Mouse (Mus musculus) MEL (cell line): ENCODE measurements around the gene Tmem184a.

Source experiments
- CTCF ChIP-seq, 3 experiments: IDR thresholded peaks in 2 of 3; conservative IDR thresholded peaks in 1 of 3; 2 replicates each; pipeline ENCODE4 v1.5.1; 2011 to 2012; ENCODE audit warnings: low read length in 3 of 3, low read depth in 2 of 3, mild to moderate bottlenecking in 2 of 3, improper control_type of control experiment in 1 of 3, inconsistent platforms in 1 of 3, mixed read lengths in 1 of 3, moderate library complexity in 1 of 3; ENCODE audit not compliant: control insufficient read depth in 1 of 3, insufficient read depth in 1 of 3, poor library complexity in 1 of 3, severe bottlenecking in 1 of 3
- E2F4 ChIP-seq: IDR thresholded peaks from 2 replicates; pipeline ENCODE4 v1.6.1; 2011; ENCODE audit warnings: low read depth, low read length, improper control_type of control experiment, borderline replicate concordance
- GATA1 ChIP-seq: IDR thresholded peaks from 2 replicates; pipeline ENCODE4 v1.6.1; 2011; ENCODE audit warnings: low read depth, low read length, improper control_type of control experiment
- HCFC1 ChIP-seq: IDR thresholded peaks from 2 replicates; pipeline ENCODE4 v1.6.1; 2012; ENCODE audit warnings: low read depth, mild to moderate bottlenecking, inconsistent platforms, low read length, improper control_type of control experiment, moderate library complexity
- MAFK ChIP-seq: IDR thresholded peaks from 2 replicates; pipeline ENCODE4 v1.6.1; 2011; ENCODE audit warnings: low read depth, mild to moderate bottlenecking, low read length, improper control_type of control experiment, borderline replicate concordance
- MAZ ChIP-seq: IDR thresholded peaks from 2 replicates; pipeline ENCODE4 v1.6.1; 2012; ENCODE audit warnings: low read depth, mild to moderate bottlenecking, inconsistent platforms, low read length, improper control_type of control experiment
- NRF1 ChIP-seq: IDR thresholded peaks from 2 replicates; pipeline ENCODE4 v1.6.1; 2014; ENCODE audit warnings: low read depth, mild to moderate bottlenecking, inconsistent platforms, low read length, improper control_type of control experiment, moderate library complexity; ENCODE audit not compliant: poor library complexity, insufficient read depth, severe bottlenecking
- POLR2A ChIP-seq, 2 experiments: IDR thresholded peaks; 2 replicates each; pipeline ENCODE4 v1.6.1; 2011 to 2012; ENCODE audit warnings: low read length in 2 of 2, mild to moderate bottlenecking in 2 of 2, control low read depth in 1 of 2, improper control_type of control experiment in 1 of 2, low read depth in 1 of 2, moderate library complexity in 1 of 2; ENCODE audit not compliant: control insufficient read depth in 1 of 2, insufficient read depth in 1 of 2, poor library complexity in 1 of 2
- SIN3A ChIP-seq: IDR thresholded peaks from 2 replicates; pipeline ENCODE4 v1.6.1; 2012; ENCODE audit warnings: low read length, improper control_type of control experiment, inconsistent platforms
- SMC3 ChIP-seq: IDR thresholded peaks from 2 replicates; pipeline ENCODE4 v1.6.1; 2011; ENCODE audit warnings: low read depth, low read length, improper control_type of control experiment
- TCF12 ChIP-seq: IDR thresholded peaks from 2 replicates; pipeline ENCODE4 v1.6.1; 2014; ENCODE audit warnings: low read depth, mild to moderate bottlenecking, inconsistent platforms, low read length, improper control_type of control experiment, moderate library complexity
- ZC3H11A ChIP-seq: IDR thresholded peaks from 2 replicates; pipeline ENCODE4 v1.6.1; 2012; ENCODE audit warnings: low read depth, mild to moderate bottlenecking, inconsistent platforms, low read length, improper control_type of control experiment
- ZKSCAN1 ChIP-seq: IDR thresholded peaks from 2 replicates; pipeline ENCODE4 v1.6.1; 2012; ENCODE audit warnings: low read depth, mild to moderate bottlenecking, inconsistent platforms, low read length, improper control_type of control experiment, moderate library complexity

DNA sequence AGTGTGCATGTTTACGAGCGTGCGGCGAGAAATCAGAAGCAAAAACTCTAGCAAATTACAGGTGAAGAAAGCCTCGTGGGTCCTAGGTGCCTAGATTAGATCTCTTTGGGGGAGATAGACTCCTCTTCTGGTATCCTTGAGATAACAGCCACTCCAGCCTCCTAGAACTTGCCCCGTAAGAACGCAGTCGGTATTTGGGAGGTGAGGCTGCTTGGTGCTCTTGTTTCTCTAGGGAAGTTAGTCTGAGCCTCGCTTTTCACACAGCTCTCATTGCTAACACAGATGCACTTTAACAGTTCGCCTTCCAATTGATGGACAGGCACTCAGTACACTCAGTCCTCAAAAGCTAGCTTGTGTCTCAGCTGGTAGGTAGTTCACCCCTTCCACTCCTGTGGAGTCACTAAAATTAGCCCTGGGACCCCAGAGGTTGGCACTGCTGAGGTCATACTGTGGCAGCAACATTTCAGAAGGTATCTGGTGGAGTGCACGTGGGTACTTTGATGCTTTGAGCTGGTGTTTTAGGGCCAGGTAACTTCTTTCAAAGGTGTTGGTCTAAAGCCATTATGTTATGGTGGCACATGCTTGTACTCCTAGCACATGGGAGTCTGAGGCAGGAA lies 27.4 kb downstream of the Tmem184a start:
- TF ChIP-seq CTCF (IDR thresholded peaks at IDR 0.05 in 2 of 3, conservative IDR thresholded peaks at IDR 0.05 in 1 of 3; ENCODE audit: control insufficient read depth in 1 of 3, insufficient read depth in 1 of 3, low read depth in 2 of 3, low read length in 3 of 3, poor library complexity in 1 of 3, severe bottlenecking in 1 of 3) (no peak), MAZ (no peak), SIN3A (peak; percentile 4; the same call in 1 of the 2 replicates), ZC3H11A (no peak), ZKSCAN1 (no peak), TCF12 (no peak), POLR2A (IDR thresholded peaks at IDR 0.05; ENCODE audit: control insufficient read depth in 1 of 2, insufficient read depth in 1 of 2, low read depth in 1 of 2, low read length in 2 of 2, poor library complexity in 1 of 2) (no peak), E2F4 (no peak), GATA1 (peak; percentile 41), HCFC1 (no peak), MAFK (no peak), SMC3 (no peak), NRF1 (no peak)
